Comparison of ENCODE assay signal across 8 mouse cellular contexts in genomic region chr1:184235131-184235983, GRCm38 (mm10).
A peak's percentile ranks its signal among the peaks of the same experiment; 100 is the strongest.
DNase-seq lines count a peak whose midpoint lies in the region; ATAC-seq lines count a peak whose summit lies in the region.

No protein-coding gene starts in this region.

- H3K27ac ChIP-seq in intestine, embryonic 15.5 days = no peak overlapping the region

- H3K9me3 ChIP-seq in intestine, embryonic 15.5 days = no peaks in the 10 kb centered on the region

- H3K4me2 ChIP-seq in intestine, embryonic 15.5 days (replicated peaks) = peak overlapping the region; percentile 58

- intact Hi-C loops in left cerebral cortex, postnatal 14 days (cut with DNase I) = no loop called here

- peak overlapping the region; percentile 11 for H3K4me3 ChIP-seq in intestine, embryonic 15.5 days (replicated peaks)

- ATAC-seq in intestine, embryonic 15.5 days = peak; percentile 75

- H3K36me3 ChIP-seq in intestine, embryonic 15.5 days = no peaks in the 10 kb centered on the region

- peak; percentile 74 to 76 for DNase-seq in adrenal gland, adult 18-20 months (ENCODE audit: low spot score in 2 of 2)
- peak; percentile 85 for DNase-seq in embryo, embryonic 10.5 days (ENCODE audit: low spot score)
- peak; percentile 52 to 81 for DNase-seq in gastrocnemius, postnatal 4 days (ENCODE audit: low spot score in 2 of 2)
- DNase-seq in left cerebral cortex, postnatal 14 days (ENCODE audit: low spot score in 2 of 2) = peak; percentile 50 to 75
- DNase-seq in mesoderm, embryonic 11.5 days (ENCODE audit: low read depth, low spot score) = peak; percentile 75
- DNase-seq in right cerebral cortex, postnatal 4 days = peak; percentile 78
- peak; percentile 63 to 83 for DNase-seq in urinary bladder, postnatal 4 days (ENCODE audit: low spot score in 2 of 2)

- H3K9ac ChIP-seq in intestine, embryonic 15.5 days = peak overlapping the region; percentile 36

- no peaks in the 10 kb centered on the region; the same call in 1 of the 2 replicates for H3K4me1 ChIP-seq in intestine, embryonic 15.5 days (replicated peaks)

- no peaks in the 10 kb centered on the region for H3K27me3 ChIP-seq in intestine, embryonic 15.5 days (replicated peaks)

- 25% methylated on average over 25 of the region's 25 CpGs for WGBS in intestine, embryonic 15.5 days
